Mouse (Mus musculus) bone marrow, adult 2 months (tissue): ENCODE measurements around the gene Gpr87.

Source experiments
- CTCF ChIP-seq: fragments of 200-500 bp; IDR thresholded peaks from 2 replicates; pipeline ENCODE4 v1.5.1; 2011; ENCODE audit warnings: low read length, control low read depth; ENCODE audit not compliant: control insufficient read depth, insufficient read depth
- POLR2A ChIP-seq: fragments of 200-500 bp; IDR thresholded peaks from 2 replicates; pipeline ENCODE4 v1.6.1; 2011; ENCODE audit warnings: low read depth, mild to moderate bottlenecking, control low read depth, low read length, borderline replicate concordance; ENCODE audit not compliant: control insufficient read depth

GRCm38 (mm10) chr3:59205941-59206340 lies 11.0 kb upstream of the Gpr87 start:
- no peak for TF ChIP-seq CTCF
- TF ChIP-seq POLR2A = no peak
